In the genomic region with DNA sequence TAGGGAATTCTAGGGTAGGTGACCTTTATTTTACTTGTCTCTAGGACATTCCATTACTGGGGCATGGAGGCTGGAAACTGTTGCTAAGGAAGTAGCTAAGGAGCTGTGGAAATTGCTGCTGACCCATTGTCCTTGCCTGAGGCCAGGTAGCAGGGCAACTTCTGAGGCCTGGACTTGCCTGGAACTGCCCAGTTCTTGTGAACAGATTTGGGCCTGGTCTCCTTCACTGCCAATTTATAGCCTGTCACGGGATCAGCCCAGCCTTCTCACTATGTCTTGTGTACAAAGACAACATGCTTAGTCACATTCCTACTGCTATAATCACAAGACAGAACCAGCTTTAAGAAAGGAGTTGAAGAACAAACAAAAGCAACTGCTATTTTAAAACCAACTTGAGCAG, we compare ENCODE assay signal across 17 mouse cellular contexts. TPM values are rescaled to one million over a fixed set of nuclear protein-coding genes. Genes with fewer than 3 reads are reported as not detected.
DNase-seq lines count a peak whose midpoint lies in the region; ATAC-seq and TF ChIP-seq lines count a peak whose summit lies in the region.
"Had no signal": no experiment of that assay in that cellular context is flagged by ENCODE, and none has a peak within 500 bp of the region (broad histone marks: within the 10 kb centered on the region; RNA-seq: fewer than 3 reads in every experiment).

No protein-coding gene starts in this region.

- H3K4me3 ChIP-seq in lung, postnatal 0 days (ENCODE audit: low read depth, low read length): no peak overlapping the region
- H3K4me3 ChIP-seq in intestine, embryonic 15.5 days (replicated peaks): no peak overlapping the region
- H3K4me3 ChIP-seq: embryonic facial prominence, embryonic 12.5 days; hindbrain, embryonic 10.5 days; liver, embryonic 15.5 days; myocyte had no signal

- H3K4me1 ChIP-seq in lung, postnatal 0 days (ENCODE audit: insufficient read depth, low read depth, low read length): no peaks in the 10 kb centered on the region
- 0 out of 2 replicates have a peak, but pooled peaks cover 3% of the 10 kb centered on the region for H3K4me1 ChIP-seq in intestine, embryonic 15.5 days (replicated peaks)
- H3K4me1 ChIP-seq: embryonic facial prominence, embryonic 12.5 days; hindbrain, embryonic 10.5 days; liver, embryonic 15.5 days had no signal

- no peak for DNase-seq in lung, postnatal 0 days (ENCODE audit: low spot score)
- DNase-seq in lung, postnatal 14 days: no peak
- peak; percentile 49 for DNase-seq in kidney, postnatal 10 days
- DNase-seq in urinary bladder, postnatal 25 days (ENCODE audit: low spot score): peak; percentile 16
- DNase-seq in layer of hippocampus, postnatal 14 days (ENCODE audit: low spot score in 2 of 2): no peak
- DNase-seq in spleen, postnatal 14 days (ENCODE audit: low spot score in 2 of 2): no peak
- DNase-seq in left cerebral cortex, adult 9 months (ENCODE audit: low spot score in 2 of 2): no peak
- DNase-seq: cerebellum, adult 2 months had no signal

- no peaks in the 10 kb centered on the region for H3K27me3 ChIP-seq in lung, postnatal 0 days (replicated peaks; ENCODE audit: insufficient read depth, low read length)
- no peaks in the 10 kb centered on the region for H3K27me3 ChIP-seq in intestine, embryonic 15.5 days (replicated peaks)
- H3K27me3 ChIP-seq: embryonic facial prominence, embryonic 12.5 days; liver, embryonic 15.5 days had no signal

- H3K9me3 ChIP-seq in lung, postnatal 0 days (ENCODE audit: low read length): no peaks in the 10 kb centered on the region
- no peaks in the 10 kb centered on the region for H3K9me3 ChIP-seq in intestine, embryonic 15.5 days
- H3K9me3 ChIP-seq: embryonic facial prominence, embryonic 12.5 days; hindbrain, embryonic 10.5 days; liver, embryonic 15.5 days had no signal

- ATAC-seq in lung, postnatal 0 days: peak; percentile 33
- ATAC-seq in intestine, embryonic 15.5 days: peak; percentile 59
- ATAC-seq: forebrain, embryonic 14.5 days had no signal

- no peak overlapping the region for H3K27ac ChIP-seq in lung, postnatal 0 days (ENCODE audit: low read length)
- no peak overlapping the region for H3K27ac ChIP-seq in intestine, embryonic 15.5 days
- H3K27ac ChIP-seq: embryonic facial prominence, embryonic 12.5 days; hindbrain, embryonic 10.5 days; liver, embryonic 15.5 days had no signal

- TF ChIP-seq CTCF in lung, postnatal 0 days (IDR thresholded peaks at IDR 0.05): no peak

- no peak overlapping the region for H3K4me2 ChIP-seq in lung, postnatal 0 days (replicated peaks; ENCODE audit: low read depth, low read length)
- no peak overlapping the region for H3K4me2 ChIP-seq in intestine, embryonic 15.5 days (replicated peaks)
- H3K4me2 ChIP-seq: embryonic facial prominence, embryonic 12.5 days; heart, embryonic 11.5 days; liver, embryonic 15.5 days had no signal

- WGBS in lung, postnatal 0 days: 37% methylated on average over 1 of the region's 1 CpGs
- WGBS in intestine, embryonic 15.5 days: 36% methylated on average over 1 of the region's 1 CpGs

- no peak overlapping the region for H3K9ac ChIP-seq in lung, postnatal 0 days (replicated peaks; ENCODE audit: low read depth)
- no peak overlapping the region for H3K9ac ChIP-seq in intestine, embryonic 15.5 days
- H3K9ac ChIP-seq: embryonic facial prominence, embryonic 12.5 days; liver, embryonic 15.5 days had no signal

- TF ChIP-seq EP300 in lung, postnatal 0 days (IDR thresholded peaks at IDR 0.05): no peak

- no peaks in the 10 kb centered on the region for H3K36me3 ChIP-seq in lung, postnatal 0 days (ENCODE audit: insufficient read depth, low read length)
- no peaks in the 10 kb centered on the region for H3K36me3 ChIP-seq in intestine, embryonic 15.5 days
- H3K36me3 ChIP-seq: embryonic facial prominence, embryonic 12.5 days; hindbrain, embryonic 10.5 days; liver, embryonic 15.5 days had no signal

RNA-seq across cellular contexts. Expression of gene Lsm8, which starts 25.6 kb away (rescaled TPM):
- 108 TPM in 2 replicates for polyA plus RNA-seq in lung, postnatal 0 days (2015; fragmentation: Nextera tagmentation; extraction: Ambion mirVana)
- polyA plus RNA-seq in intestine, embryonic 15.5 days (2015; fragmentation: Nextera tagmentation; extraction: Ambion mirVana): 168 and 177 TPM in 2 replicates
- total RNA-seq in layer of hippocampus, postnatal 14 days (2021): 10 to 100 TPM; 43.4 to 45.4 TPM

RNA-seq across cellular contexts. Expression of gene Ankrd7, which starts 43.3 kb away (rescaled TPM):
- 0.12 TPM in 1 of 2 replicates, not detected in the other for polyA plus RNA-seq in lung, postnatal 0 days (2015; fragmentation: Nextera tagmentation; extraction: Ambion mirVana)
- 0.16 TPM in 1 of 2 replicates, not detected in the other for polyA plus RNA-seq in intestine, embryonic 15.5 days (2015; fragmentation: Nextera tagmentation; extraction: Ambion mirVana)
- total RNA-seq in layer of hippocampus, postnatal 14 days (2021): not detected
- total RNA-seq: gastrocnemius, adult 8-10 months; MEL had no signal
- polyA plus RNA-seq: forebrain, embryonic 14.5 days; liver, embryonic 15.5 days; myocyte had no signal

Comparison
In these comparisons a context has a peak if more than half of its experiments do, and no peak if none do; other contexts are left out.
1. DNase-seq: peak in kidney, postnatal 10 days (single experiment) and urinary bladder, postnatal 25 days (single experiment); none in lung, postnatal 0 days (single experiment), lung, postnatal 14 days (single experiment), layer of hippocampus, postnatal 14 days (0 of 2), spleen, postnatal 14 days (0 of 2) and left cerebral cortex, adult 9 months (0 of 2).